Mouse (Mus musculus) urinary bladder, postnatal 14 days (tissue): ENCODE measurements around the gene Mlph.

Source experiments
- DNase-seq: peaks from one replicate; pipeline ENCODE4 v3.0.0; 2021; ENCODE audit warnings: low spot score

The Mlph gene

GRCm38 (mm10) chr1:90909161-90909560 is 5.7 kb upstream of the Mlph start:
- no peak for DNase-seq

- peak; percentile 74 for DNase-seq
Observed at GRCm38 (mm10) chr1:90909631-90910152, 5.2 kb upstream of the Mlph start.

GRCm38 (mm10) chr1:90913231-90913630 is 1.7 kb upstream of the Mlph start:
- DNase-seq: no peak

- DNase-seq: peak; percentile 52
Observed at GRCm38 (mm10) chr1:90917509-90917908, 2.6 kb downstream of the Mlph start.

GRCm38 (mm10) chr1:90921687-90922086 is 6.8 kb downstream of the Mlph start:
- DNase-seq: no peak

GRCm38 (mm10) chr1:90926030-90926429 is 11.1 kb downstream of the Mlph start:
- no peak for DNase-seq

- peak; percentile 79 for DNase-seq
Observed at GRCm38 (mm10) chr1:90927308-90927707, 12.4 kb downstream of the Mlph start.

GRCm38 (mm10) chr1:90927929-90928574 is 13.2 kb downstream of the Mlph start:
- no peak for DNase-seq

GRCm38 (mm10) chr1:90928575-90928934 is 13.7 kb downstream of the Mlph start:
- peak; percentile 89 for DNase-seq

GRCm38 (mm10) chr1:90933001-90933400 is 18.1 kb downstream of the Mlph start:
- no peak for DNase-seq

- no peak for DNase-seq
Observed at GRCm38 (mm10) chr1:90936990-90937389, 22.1 kb downstream of the Mlph start.

GRCm38 (mm10) chr1:90939980-90940379 is 25.1 kb downstream of the Mlph start:
- DNase-seq: no peak

- no peak for DNase-seq
Observed at GRCm38 (mm10) chr1:90945171-90945570, 30.3 kb downstream of the Mlph start.

- no peak for DNase-seq
Observed at GRCm38 (mm10) chr1:90947252-90947651, 32.4 kb downstream of the Mlph start.

GRCm38 (mm10) chr1:90949309-90949708 is 34.4 kb downstream of the Mlph start:
- DNase-seq: no peak

GRCm38 (mm10) chr1:90951670-90952069 is 36.8 kb downstream of the Mlph start:
- DNase-seq: no peak

GRCm38 (mm10) chr1:90952808-90953207 is 37.9 kb downstream of the Mlph start, which contains the start of gene Prlh:
Prlh (plus strand) TSS chr1:90953108.
- DNase-seq: no peak

GRCm38 (mm10) chr1:90953688-90954087 is 38.8 kb downstream of the Mlph start:
- no peak for DNase-seq

- DNase-seq: peak; percentile 72
Observed at GRCm38 (mm10) chr1:90956245-90957096, 41.6 kb downstream of the Mlph start.

- no peak for DNase-seq
Observed at GRCm38 (mm10) chr1:90962526-90962925, 47.6 kb downstream of the Mlph start.

GRCm38 (mm10) chr1:90962994-90963393 is 48.1 kb downstream of the Mlph start:
- peak; percentile 36 for DNase-seq

- peak; percentile 65 for DNase-seq
Observed at GRCm38 (mm10) chr1:90967583-90967982, 52.7 kb downstream of the Mlph start.

- no peak for DNase-seq
Observed at GRCm38 (mm10) chr1:90968649-90969048, 53.8 kb downstream of the Mlph start.
